Mouse (Mus musculus) C3H10T1/2 (cell line): Measurements from ENCODE around the gene G2e3. TPM values are rescaled to one million over a fixed set of nuclear protein-coding genes. Genes with fewer than 3 reads are reported as not detected.

Source experiments
- polyA plus RNA-seq, 2 experiments: library from polyadenylated mRNA; unstranded; fragments of >200 nt; fragmentation: generic; extraction: Trizol; gene quantifications; one replicate each; pipeline ENCODE4 v1.2.1; 2012; ENCODE audit warnings: missing spikeins in 2 of 2

Gene G2e3
- polyA plus RNA-seq, result 1 to 10 TPM in 1 of 2 experiments, under 1 TPM in 1; 0.18 to 1.7 TPM

GRCm38 (mm10) chr12:51347988-51348697 is at the start of gene G2e3:
Gene G2e3 (plus strand): TSS chr12:51348061.

DNA sequence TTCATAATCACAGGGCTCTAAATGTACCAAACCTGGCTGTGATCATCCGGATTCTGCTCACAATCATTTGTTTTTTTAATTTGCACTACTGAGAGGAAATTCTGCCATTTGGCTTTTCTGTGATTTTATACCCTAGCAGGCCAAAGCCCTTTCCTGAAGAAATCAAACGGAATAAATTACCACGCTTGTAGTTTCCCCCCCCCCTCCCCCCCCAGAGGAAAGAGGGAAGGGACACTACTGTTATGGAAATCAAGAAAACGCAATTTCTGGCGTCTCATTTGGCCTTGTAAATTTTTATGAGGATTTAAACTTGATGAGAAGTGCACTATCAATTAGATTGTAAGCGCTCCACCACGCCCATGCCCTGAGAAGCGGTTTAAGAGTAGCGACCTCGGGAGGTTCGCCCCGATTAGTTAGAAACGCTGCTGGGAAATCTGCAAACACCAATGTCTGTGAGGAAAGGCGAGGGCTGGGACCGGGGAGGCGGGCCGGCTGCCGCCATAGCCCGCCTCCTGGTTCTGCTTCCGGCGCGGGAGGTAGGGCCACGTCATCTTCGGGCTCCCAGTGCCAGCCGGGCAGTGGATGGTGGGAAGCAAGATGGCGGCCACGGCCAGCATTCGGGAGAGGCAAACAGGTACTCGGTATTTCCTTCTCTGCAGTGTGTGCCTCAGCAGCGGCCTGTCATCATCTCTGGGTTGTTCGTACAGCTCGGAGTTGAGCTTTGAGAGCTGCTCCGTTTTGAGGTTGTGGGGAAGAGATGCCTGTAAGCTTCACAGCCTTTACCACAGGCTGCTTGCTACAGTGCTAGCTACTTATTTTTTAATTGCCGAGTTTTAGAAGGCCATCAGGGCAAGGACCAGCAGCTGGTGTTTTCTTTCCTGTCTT is 29.4 kb downstream of the G2e3 start, which contains the start of gene Scfd1:
Gene Scfd1 (plus strand): TSS at position 508 of the 885 bp plus-strand sequence.

Other genes with a start within 250 kb of the G2e3 start
- 10 to 100 TPM in 1 of 2 experiments, under 1 TPM in 1; 0.51 to 11.1 TPM for gene Scfd1, start 29.4 kb downstream of the G2e3 start, polyA plus RNA-seq
- gene Coch, start 245.3 kb downstream of the G2e3 start, polyA plus RNA-seq, result under 1 TPM in 1 of 2 experiments, not detected in 1; 0.01 TPM